Mouse (Mus musculus) midbrain, embryonic 16.5 days (tissue): ENCODE results near the gene Ifnar1. TPM values are rescaled to one million over a fixed set of nuclear protein-coding genes. Genes with fewer than 3 reads are reported as not detected.
A peak's percentile ranks its signal among the peaks of the same experiment; 100 is the strongest.
"Not testable (repeated sequence)": the region's sequence is repeated elsewhere in the genome, so short reads cannot be mapped to it uniquely, and the experiment has no call there.

Experiments used
- ATAC-seq: fragments of 200-750 bp; cut with Nextera tagmentation; 2 replicates; pipeline ENCODE4 v1.8.0; 2017; ENCODE audit warnings: moderate TSS enrichment
- H3K27ac ChIP-seq: fragments of 300-500 bp; sonication (generic); 2 replicates; pipeline ENCODE4 v1.5.1; 2014; ENCODE audit warnings: mild to moderate bottlenecking, low read length, mixed read lengths
- H3K27me3 ChIP-seq: fragments of 300-500 bp; sonication (generic); 2 replicates; pipeline ENCODE4 v1.6.1; 2014; ENCODE audit warnings: low read depth, low read length, mixed read lengths; ENCODE audit not compliant: control insufficient read depth, insufficient read depth
- H3K36me3 ChIP-seq: fragments of 300-500 bp; sonication (generic); 2 replicates; pipeline ENCODE4 v1.6.1; 2014; ENCODE audit warnings: mild to moderate bottlenecking, low read length, moderate library complexity, mixed read lengths; ENCODE audit not compliant: control insufficient read depth, insufficient read depth
- H3K4me1 ChIP-seq: fragments of 300-500 bp; sonication (generic); 2 replicates; pipeline ENCODE4 v1.6.1; 2014; ENCODE audit warnings: mild to moderate bottlenecking, low read length, mixed read lengths; ENCODE audit not compliant: control insufficient read depth, insufficient read depth
- H3K4me2 ChIP-seq: fragments of 300-500 bp; sonication (generic); 2 replicates; pipeline ENCODE4 v1.6.1; 2014; ENCODE audit warnings: mild to moderate bottlenecking, low read length, mixed read lengths
- H3K4me3 ChIP-seq: fragments of 300-500 bp; sonication (generic); 2 replicates; pipeline ENCODE4 v1.5.1; 2014; ENCODE audit warnings: low read depth, mild to moderate bottlenecking, low read length, moderate library complexity, mixed read lengths
- H3K9ac ChIP-seq: fragments of 300-500 bp; sonication (generic); 2 replicates; pipeline ENCODE4 v1.6.1; 2014; ENCODE audit warnings: low read depth, low read length, mixed read lengths
- H3K9me3 ChIP-seq: fragments of 300-500 bp; sonication (generic); replicated peaks from 2 replicates; pipeline ENCODE4 v1.6.1; 2014; ENCODE audit warnings: mild to moderate bottlenecking, low read length, mixed read lengths; ENCODE audit not compliant: control insufficient read depth, poor library complexity, severe bottlenecking
- WGBS: fragments of 180-500 bp; shearing (Covaris S2); extraction: QIAGEN DNeasy Blood & Tissue Kit; methylation state at CpG from one replicate; pipeline ENCODE4 v1.1.7; 2014; 5-methylcytosine and 5-hydroxymethylcytosine counted together
- polyA plus RNA-seq: library from polyadenylated mRNA; unstranded; fragments of >200 nt; fragmentation: Nextera tagmentation; extraction: Ambion mirVana; gene quantifications from 2 replicates; pipeline ENCODE4 v1.2.1, GENCODE M21; 2015

Gene Ifnar1
- polyA plus RNA-seq: 48.0 and 51.7 TPM in 2 replicates

- under 1% methylated on average over 57 of the region's 68 CpGs for WGBS
- H3K9me3 ChIP-seq: no peaks in the 10 kb centered on the region
- H3K4me3 ChIP-seq: peak within 1 kb of the TSS; percentile 81
- peaks cover 21% of the 10 kb centered on the region for H3K4me1 ChIP-seq
- ATAC-seq: peak; percentile 99
- peak within 1 kb of the TSS; percentile 91 for H3K27ac ChIP-seq
- peak within 1 kb of the TSS; percentile 68 for H3K4me2 ChIP-seq
- H3K9ac ChIP-seq: peak within 1 kb of the TSS; percentile 94
- peaks cover 5% of the 10 kb centered on the region for H3K36me3 ChIP-seq
- H3K27me3 ChIP-seq: no peaks in the 10 kb centered on the region
Measured at GRCm38 (mm10) chr16:91484808-91485700, at the start of gene Ifnar1. Gene Ifnar1, plus strand, starts transcription at chr16:91485238.

DNA sequence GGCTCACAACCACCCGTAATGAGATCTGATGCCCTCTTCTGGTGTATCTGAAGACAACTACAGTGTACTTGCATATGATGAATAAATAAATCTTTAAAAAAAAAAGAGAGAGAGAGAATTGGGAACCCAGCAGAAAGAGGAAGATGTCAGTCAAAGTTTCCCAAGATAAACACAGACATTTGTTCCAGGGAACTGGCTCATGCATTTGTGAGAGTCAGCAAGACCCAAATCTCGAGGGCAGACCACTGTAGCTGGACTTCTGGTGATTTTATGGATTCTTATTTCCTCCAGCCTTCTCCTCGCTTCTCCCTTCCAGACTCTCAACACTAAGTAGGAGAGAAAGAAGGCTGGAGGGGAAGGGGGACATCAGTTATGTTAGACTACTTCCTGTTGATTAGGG lies 47.0 kb upstream of the Ifnar1 start:
- Histone ChIP-seq H3K36me3 (no peaks in the 10 kb centered on the region), H3K9me3 (no peaks in the 10 kb centered on the region), H3K4me3 (no peak overlapping the region), H3K9ac (no peak overlapping the region), H3K27ac (no peak overlapping the region), H3K27me3 (no peaks in the 10 kb centered on the region), H3K4me2 (no peak overlapping the region), H3K4me1 (no peaks in the 10 kb centered on the region)
- WGBS: 76% methylated on average over 3 of the region's 3 CpGs
- no peak for ATAC-seq

GRCm38 (mm10) chr16:91438599-91438998 lies 46.4 kb upstream of the Ifnar1 start:
- not testable (repeated sequence) for H3K27me3 ChIP-seq, ATAC-seq, H3K9me3 ChIP-seq, H3K4me3 ChIP-seq, H3K4me1 ChIP-seq, H3K27ac ChIP-seq, H3K9ac ChIP-seq, H3K36me3 ChIP-seq, H3K4me2 ChIP-seq
- WGBS: 86% methylated on average over 1 of the region's 1 CpGs

DNA sequence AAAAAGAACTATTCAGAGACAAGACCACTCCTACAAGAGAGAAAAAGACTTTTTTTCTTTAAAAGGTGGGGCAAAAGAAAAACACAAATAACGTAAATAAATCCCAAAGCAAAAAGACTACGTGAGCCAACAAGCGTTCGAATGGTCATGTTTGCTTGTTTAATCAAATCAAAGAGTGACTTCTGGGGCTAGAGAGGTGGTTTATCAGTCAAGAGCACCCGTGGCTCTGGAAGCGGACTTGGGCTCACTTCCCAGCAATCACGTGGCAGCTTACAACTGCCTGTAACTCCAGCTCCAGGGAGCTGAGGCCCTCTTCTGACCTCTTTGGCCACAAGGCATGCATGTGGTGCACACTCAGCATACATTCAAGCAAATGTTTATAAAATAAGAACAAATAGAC lies 43.7 kb upstream of the Ifnar1 start:
- ATAC-seq: no peak
- H3K27ac ChIP-seq: no peak overlapping the region
- no peaks in the 10 kb centered on the region for H3K36me3 ChIP-seq
- no peaks in the 10 kb centered on the region for H3K9me3 ChIP-seq
- WGBS: 57% methylated on average over 7 of the region's 7 CpGs
- no peak overlapping the region for H3K4me2 ChIP-seq
- H3K27me3 ChIP-seq: no peaks in the 10 kb centered on the region
- H3K4me3 ChIP-seq: no peak overlapping the region
- no peaks in the 10 kb centered on the region for H3K4me1 ChIP-seq
- H3K9ac ChIP-seq: no peak overlapping the region

DNA sequence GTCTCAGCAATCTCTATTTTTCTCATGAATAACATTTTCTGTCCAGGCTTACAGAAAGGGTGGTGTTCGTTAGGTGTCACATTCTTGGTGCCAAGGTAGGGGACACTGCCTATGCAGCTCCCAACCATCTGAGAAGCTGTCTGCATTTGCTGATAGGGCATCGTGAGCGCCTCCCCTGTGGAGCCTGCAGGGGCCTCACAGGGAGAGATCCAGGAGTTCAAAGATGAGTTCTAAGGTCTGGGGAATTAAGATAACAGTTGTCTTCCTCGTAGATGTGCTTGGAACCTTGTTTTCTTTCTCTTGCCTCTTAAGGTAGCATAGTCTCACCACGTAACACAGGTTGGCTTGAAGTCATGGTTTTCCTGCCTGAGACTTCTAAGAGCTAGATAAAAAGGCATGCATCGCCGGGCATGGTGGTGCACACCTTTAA lies 43.2 kb upstream of the Ifnar1 start:
- Histone ChIP-seq H3K36me3 (no peaks in the 10 kb centered on the region), H3K27ac (no peak overlapping the region), H3K4me3 (no peak overlapping the region), H3K27me3 (no peaks in the 10 kb centered on the region), H3K9ac (no peak overlapping the region), H3K4me1 (no peaks in the 10 kb centered on the region), H3K9me3 (no peaks in the 10 kb centered on the region), H3K4me2 (no peak overlapping the region)
- 85% methylated on average over 7 of the region's 7 CpGs for WGBS
- no peak for ATAC-seq

DNA sequence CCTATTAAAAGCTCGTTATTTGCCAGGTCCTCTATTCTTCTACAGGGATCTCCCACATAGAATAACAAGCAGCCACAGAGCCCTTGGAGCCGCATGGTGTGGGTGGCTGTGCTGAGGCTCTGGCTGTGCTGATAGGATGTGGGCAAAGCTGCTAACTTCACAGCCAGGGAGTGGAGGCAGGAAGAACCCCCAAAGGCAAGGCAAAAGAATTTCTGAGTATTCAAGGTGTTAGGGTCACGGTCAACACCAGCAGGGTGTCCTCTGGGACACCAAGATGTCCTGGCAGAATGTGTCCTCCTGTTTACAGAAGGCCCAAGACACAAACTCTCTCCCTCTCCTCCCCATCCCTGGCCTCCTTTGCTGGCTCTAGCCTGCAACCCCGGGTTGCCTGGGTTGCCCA lies 42.6 kb upstream of the Ifnar1 start:
- WGBS: 77% methylated on average over 4 of the region's 4 CpGs
- Histone ChIP-seq H3K36me3 (no peaks in the 10 kb centered on the region), H3K27ac (no peak overlapping the region), H3K9me3 (no peaks in the 10 kb centered on the region), H3K4me2 (no peak overlapping the region), H3K27me3 (no peaks in the 10 kb centered on the region), H3K4me1 (no peaks in the 10 kb centered on the region), H3K9ac (no peak overlapping the region), H3K4me3 (no peak overlapping the region)
- ATAC-seq: no peak

- WGBS: 84% methylated on average over 8 of the region's 8 CpGs
- no peaks in the 10 kb centered on the region for H3K4me1 ChIP-seq
- H3K4me3 ChIP-seq: no peak overlapping the region
- no peaks in the 10 kb centered on the region for H3K27me3 ChIP-seq
- H3K4me2 ChIP-seq: no peak overlapping the region
- no peak overlapping the region for H3K9ac ChIP-seq
- H3K9me3 ChIP-seq: no peaks in the 10 kb centered on the region
- ATAC-seq: no peak
- no peaks in the 10 kb centered on the region for H3K36me3 ChIP-seq
- no peak overlapping the region for H3K27ac ChIP-seq
Measured at GRCm38 (mm10) chr16:91443211-91443611, 41.8 kb upstream of the Ifnar1 start.

GRCm38 (mm10) chr16:91444847-91445246 lies 40.2 kb upstream of the Ifnar1 start:
- no peak overlapping the region for H3K9ac ChIP-seq
- H3K9me3 ChIP-seq: no peaks in the 10 kb centered on the region
- no peak overlapping the region for H3K4me3 ChIP-seq
- H3K4me2 ChIP-seq: no peak overlapping the region
- no peaks in the 10 kb centered on the region for H3K36me3 ChIP-seq
- WGBS: 88% methylated on average over 4 of the region's 4 CpGs
- no peak overlapping the region for H3K27ac ChIP-seq
- H3K4me1 ChIP-seq: no peaks in the 10 kb centered on the region
- no peaks in the 10 kb centered on the region for H3K27me3 ChIP-seq
- ATAC-seq: no peak

GRCm38 (mm10) chr16:91445566-91445965 lies 39.5 kb upstream of the Ifnar1 start:
- no peaks in the 10 kb centered on the region for H3K36me3 ChIP-seq
- 88% methylated on average over 5 of the region's 5 CpGs for WGBS
- no peaks in the 10 kb centered on the region for H3K4me1 ChIP-seq
- H3K9me3 ChIP-seq: no peaks in the 10 kb centered on the region
- no peak overlapping the region for H3K4me2 ChIP-seq
- no peak overlapping the region for H3K4me3 ChIP-seq
- H3K27me3 ChIP-seq: no peaks in the 10 kb centered on the region
- no peak overlapping the region for H3K9ac ChIP-seq
- no peak overlapping the region for H3K27ac ChIP-seq
- no peak for ATAC-seq
